ENCODE assay signal across 24 mouse cellular contexts in the genomic region with DNA sequence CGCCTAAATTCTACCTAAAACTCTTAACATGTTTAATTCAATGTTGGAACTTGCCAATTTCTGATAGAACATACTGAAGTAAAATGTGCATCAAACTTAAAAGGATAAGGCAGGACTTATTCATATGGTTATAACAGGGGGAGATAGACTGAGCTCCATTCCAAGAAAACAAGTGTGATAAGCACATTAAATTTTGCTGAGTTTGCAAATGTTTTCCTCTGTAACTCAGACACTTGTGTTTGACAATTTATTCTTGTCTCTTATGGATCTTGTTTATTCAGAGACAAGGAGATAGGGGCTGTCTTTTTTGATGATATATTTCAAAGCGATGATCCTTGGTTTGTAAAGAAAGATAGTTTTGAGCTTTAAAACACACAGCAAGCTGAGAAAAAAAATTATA.
"Had no signal": no experiment of that assay in that cellular context is flagged by ENCODE, and none has a peak within 500 bp of the region (broad histone marks: within the 10 kb centered on the region; RNA-seq: fewer than 3 reads in every experiment).

No protein-coding gene starts in this region.

- H3K9ac ChIP-seq: embryonic facial prominence, embryonic 12.5 days; embryonic facial prominence, embryonic 13.5 days; embryonic facial prominence, embryonic 15.5 days; forebrain, embryonic 12.5 days; forebrain, embryonic 13.5 days; forebrain, embryonic 15.5 days; forebrain, postnatal 0 days had no signal

- H3K4me1 ChIP-seq: embryonic facial prominence, embryonic 10.5 days; embryonic facial prominence, embryonic 12.5 days; embryonic facial prominence, embryonic 13.5 days; embryonic facial prominence, embryonic 15.5 days; forebrain, embryonic 10.5 days; forebrain, embryonic 12.5 days; forebrain, embryonic 13.5 days; forebrain, embryonic 15.5 days had no signal

- DNase-seq: cerebellum, adult 9-11 months; cerebellum, postnatal 10 days; cerebellum, postnatal 14 days; cerebellum, postnatal 25 days; cerebellum, postnatal 36 days; embryo, embryonic 11 days; forebrain, postnatal 0 days; gastrocnemius, adult 2 months; gastrocnemius, postnatal 10 days; gastrocnemius, postnatal 14 days; gastrocnemius, postnatal 25 days; gastrocnemius, postnatal 36 days; heart, adult 11 months; heart, adult 18-20 months; heart, adult 2 months had no signal

- H3K4me2 ChIP-seq: embryonic facial prominence, embryonic 12.5 days; embryonic facial prominence, embryonic 13.5 days; embryonic facial prominence, embryonic 15.5 days; forebrain, embryonic 12.5 days; forebrain, embryonic 13.5 days; forebrain, embryonic 15.5 days had no signal

- H3K9me3 ChIP-seq: embryonic facial prominence, embryonic 10.5 days; embryonic facial prominence, embryonic 12.5 days; embryonic facial prominence, embryonic 13.5 days; embryonic facial prominence, embryonic 15.5 days; forebrain, embryonic 10.5 days; forebrain, embryonic 12.5 days; forebrain, embryonic 13.5 days; forebrain, embryonic 15.5 days had no signal

- H3K27me3 ChIP-seq: embryonic facial prominence, embryonic 12.5 days; embryonic facial prominence, embryonic 13.5 days; embryonic facial prominence, embryonic 15.5 days; forebrain, embryonic 12.5 days; forebrain, embryonic 13.5 days; forebrain, embryonic 15.5 days had no signal

- H3K4me3 ChIP-seq: embryonic facial prominence, embryonic 10.5 days; embryonic facial prominence, embryonic 12.5 days; embryonic facial prominence, embryonic 13.5 days; embryonic facial prominence, embryonic 15.5 days; erythroblast, embryonic 14.5 days; forebrain, embryonic 10.5 days; forebrain, embryonic 12.5 days; forebrain, embryonic 13.5 days; forebrain, embryonic 15.5 days; gastrocnemius, adult 2 months; heart, adult 2 months had no signal

- H3K27ac ChIP-seq: embryonic facial prominence, embryonic 10.5 days; embryonic facial prominence, embryonic 12.5 days; embryonic facial prominence, embryonic 13.5 days; embryonic facial prominence, embryonic 15.5 days; forebrain, embryonic 10.5 days; forebrain, embryonic 12.5 days; forebrain, embryonic 13.5 days; forebrain, embryonic 15.5 days; gastrocnemius, adult 2 months; heart, adult 2 months had no signal

- H3K36me3 ChIP-seq: embryonic facial prominence, embryonic 10.5 days; embryonic facial prominence, embryonic 12.5 days; embryonic facial prominence, embryonic 13.5 days; embryonic facial prominence, embryonic 15.5 days; forebrain, embryonic 10.5 days; forebrain, embryonic 12.5 days; forebrain, embryonic 15.5 days had no signal
